Mouse (Mus musculus) megakaryocyte, embryonic 14.5 days (primary cell): Measurements from ENCODE around the gene Mcm10.

ENCODE experiments used
- FLI1 ChIP-seq: IDR thresholded peaks from 2 replicates; pipeline ENCODE4 v1.6.1; 2012; ENCODE audit warnings: low read length, inconsistent platforms, mixed read lengths
- GATA1 ChIP-seq: IDR thresholded peaks from 3 replicates; pipeline ENCODE4 v1.6.1; 2012; ENCODE audit warnings: mixed read lengths, low read length, inconsistent platforms, borderline replicate concordance

- TF ChIP-seq GATA1, result no peak
- no peak for TF ChIP-seq FLI1
Measured at GRCm38 (mm10) chr2:4998905-4999304, 13.7 kb downstream of the Mcm10 start.
